Mouse (Mus musculus) erythroid progenitor cell, adult 5-6 weeks (primary cell): ENCODE results near the gene 5730596B20Rik. TPM values are rescaled to one million over a fixed set of nuclear protein-coding genes. Genes with fewer than 3 reads are reported as not detected.

Experiments
- ATAC-seq: replicated peaks from 2 replicates; pipeline ENCODE4 v1.8.0; 2016; ENCODE audit warnings: moderate number of reproducible peaks, mild to moderate bottlenecking, moderate TSS enrichment, inconsistent platforms; ENCODE audit not compliant: poor library complexity, low FRiP score, severe bottlenecking
- total RNA-seq, 2 experiments: library from RNA; stranded (forward) in 1 of 2; stranded (reverse) in 1 of 2; fragments of 150-400 nt in 1 of 2; fragments of 186-747, 209-891 nt in 1 of 2; gene quantifications; 2 replicates each; pipeline versions ENCODE4 v1.2.3 to v1.2.4; 2015 to 2017; ENCODE audit warnings: low replicate concordance in 2 of 2

5730596B20Rik gene
- total RNA-seq (2015; ENCODE audit: low replicate concordance) (not detected in 2 replicates), total RNA-seq (2017; ENCODE audit: low replicate concordance) (not detected in 2 replicates)

- no peak for ATAC-seq
These were observed at the start of gene 5730596B20Rik for GRCm38 (mm10) chr6:52177061-52177735. TSS of gene 5730596B20Rik (plus strand) at chr6:52177498.

- ATAC-seq: no peak
These were observed 39.3 kb upstream of the 5730596B20Rik start for GRCm38 (mm10) chr6:52137841-52138535.

DNA sequence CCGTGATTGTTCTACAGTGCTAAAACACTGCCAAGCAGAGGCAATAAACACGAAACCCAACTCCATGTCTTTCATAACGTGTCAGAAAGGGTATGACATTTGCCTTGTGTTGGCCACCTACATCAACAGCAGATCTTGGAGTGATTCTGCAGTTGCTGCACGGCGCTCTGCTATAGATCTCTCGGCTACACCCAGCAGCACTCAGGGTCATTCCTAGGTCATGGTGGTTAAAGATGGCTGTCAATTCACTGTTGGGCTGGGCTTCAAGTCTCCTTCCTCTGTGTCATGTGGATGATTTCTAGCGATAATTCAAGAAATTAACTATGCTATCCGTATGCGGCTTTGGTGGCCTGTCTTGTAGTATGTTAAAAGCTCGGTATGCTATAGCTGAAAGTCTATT, 38.7 kb upstream of the 5730596B20Rik start:
- no peak for ATAC-seq

GRCm38 (mm10) chr6:52139115-52139514, 38.2 kb upstream of the 5730596B20Rik start:
- no peak for ATAC-seq

- ATAC-seq: no peak
These were observed 26.8 kb upstream of the 5730596B20Rik start for GRCm38 (mm10) chr6:52150401-52150966.

- no peak for ATAC-seq
These were observed 25.7 kb upstream of the 5730596B20Rik start for GRCm38 (mm10) chr6:52151571-52151970.

DNA sequence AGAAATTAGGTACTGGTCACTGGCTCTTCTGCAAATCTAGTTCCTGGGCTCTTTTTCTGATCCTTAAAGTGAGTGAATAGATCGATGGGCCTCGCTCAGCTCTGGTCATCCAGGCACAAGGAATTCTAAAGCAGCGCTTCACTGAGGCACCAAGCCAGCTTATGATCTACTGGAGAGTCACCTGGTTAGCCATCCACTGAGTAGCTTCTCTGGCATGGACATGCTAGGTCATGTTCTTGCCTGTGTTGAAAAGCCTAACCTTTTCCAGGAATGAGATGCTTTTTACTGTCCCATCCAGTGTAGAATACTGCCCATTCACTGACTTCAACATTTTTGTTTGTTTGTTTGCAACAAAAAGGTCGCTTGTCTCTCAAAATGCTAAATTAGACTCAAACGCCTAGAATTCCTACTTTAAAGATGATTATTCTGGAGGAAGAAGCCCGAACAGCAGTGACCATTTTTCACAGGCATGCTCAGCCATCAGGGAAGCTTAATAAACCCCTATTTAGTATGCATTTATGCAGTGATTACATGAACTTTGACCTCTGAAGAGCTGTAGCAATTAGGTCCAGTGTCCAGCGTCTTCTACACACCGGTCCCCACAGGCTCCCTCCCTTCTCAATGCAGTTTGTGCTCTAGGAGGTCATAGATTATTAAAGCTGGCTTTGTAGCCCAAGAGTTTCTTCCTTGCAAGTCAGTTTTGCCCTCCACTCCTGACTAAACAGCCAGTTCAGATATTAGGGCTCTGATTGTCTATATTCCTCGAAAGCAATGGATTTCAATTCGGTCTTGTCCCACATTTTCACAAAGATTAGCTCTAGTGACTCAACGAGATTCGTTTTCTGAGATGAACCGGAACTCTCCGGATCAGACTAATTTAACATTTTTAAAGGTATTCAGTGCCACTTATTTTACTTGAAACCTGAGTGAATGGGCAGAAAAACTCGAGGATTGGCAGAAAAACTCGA, 24.8 kb upstream of the 5730596B20Rik start:
- ATAC-seq: no peak

DNA sequence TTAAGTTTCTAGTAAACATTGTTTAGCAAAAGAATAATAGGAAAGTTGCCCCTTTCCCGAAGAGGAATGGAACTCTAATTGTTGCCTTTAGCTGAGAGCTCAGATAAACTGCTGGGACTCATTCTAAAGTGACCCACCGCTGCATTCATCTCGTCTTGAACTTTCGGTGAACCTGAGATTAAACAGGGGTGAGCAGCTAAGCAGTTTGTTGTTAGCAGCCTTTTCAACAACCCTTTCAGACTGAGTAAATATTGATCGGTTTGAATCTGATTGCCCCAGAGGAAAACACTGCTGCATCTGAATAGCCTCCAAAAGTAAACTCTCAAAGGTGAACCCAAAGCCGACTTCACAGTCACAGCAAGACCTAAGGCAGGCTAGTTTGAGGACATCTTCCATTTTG, 24.0 kb upstream of the 5730596B20Rik start:
- ATAC-seq: no peak

DNA sequence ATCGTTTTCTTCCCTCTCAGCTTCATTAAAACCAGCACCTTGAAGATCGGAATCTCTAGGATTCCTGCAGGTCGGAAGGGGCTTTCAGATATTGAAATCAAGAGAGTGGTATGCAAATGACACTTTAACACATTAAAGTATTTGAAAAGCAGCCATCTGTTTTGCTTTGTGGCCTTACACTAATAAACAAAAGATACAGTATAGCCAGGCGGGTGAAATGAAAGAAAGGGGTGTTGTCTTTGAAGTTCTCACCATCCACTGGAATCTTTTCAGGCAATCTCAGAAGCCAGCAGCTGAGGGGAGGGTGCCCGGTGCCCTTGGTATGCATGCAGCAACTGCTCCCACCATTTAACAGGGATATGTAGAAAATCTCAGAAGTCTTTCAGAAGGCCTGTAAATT, 23.3 kb upstream of the 5730596B20Rik start:
- ATAC-seq: no peak

DNA sequence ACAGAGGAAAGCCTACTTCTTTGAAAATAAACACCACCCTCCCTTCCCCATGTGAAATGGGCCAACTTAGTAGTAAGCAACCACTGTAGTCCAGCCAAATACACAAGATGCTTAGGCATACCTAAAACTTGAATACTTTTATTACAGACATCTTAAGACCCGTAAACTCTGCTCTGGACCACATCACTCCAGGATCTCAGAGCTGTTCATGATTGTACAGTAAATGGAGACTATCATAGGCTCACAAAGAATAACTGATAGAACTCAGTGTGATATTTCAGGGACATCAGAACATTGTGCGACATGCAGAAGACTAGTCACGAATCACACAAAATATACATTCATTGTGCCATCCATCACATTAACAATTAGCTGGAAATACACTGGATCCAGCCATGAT, 21.8 kb upstream of the 5730596B20Rik start:
- ATAC-seq: no peak

DNA sequence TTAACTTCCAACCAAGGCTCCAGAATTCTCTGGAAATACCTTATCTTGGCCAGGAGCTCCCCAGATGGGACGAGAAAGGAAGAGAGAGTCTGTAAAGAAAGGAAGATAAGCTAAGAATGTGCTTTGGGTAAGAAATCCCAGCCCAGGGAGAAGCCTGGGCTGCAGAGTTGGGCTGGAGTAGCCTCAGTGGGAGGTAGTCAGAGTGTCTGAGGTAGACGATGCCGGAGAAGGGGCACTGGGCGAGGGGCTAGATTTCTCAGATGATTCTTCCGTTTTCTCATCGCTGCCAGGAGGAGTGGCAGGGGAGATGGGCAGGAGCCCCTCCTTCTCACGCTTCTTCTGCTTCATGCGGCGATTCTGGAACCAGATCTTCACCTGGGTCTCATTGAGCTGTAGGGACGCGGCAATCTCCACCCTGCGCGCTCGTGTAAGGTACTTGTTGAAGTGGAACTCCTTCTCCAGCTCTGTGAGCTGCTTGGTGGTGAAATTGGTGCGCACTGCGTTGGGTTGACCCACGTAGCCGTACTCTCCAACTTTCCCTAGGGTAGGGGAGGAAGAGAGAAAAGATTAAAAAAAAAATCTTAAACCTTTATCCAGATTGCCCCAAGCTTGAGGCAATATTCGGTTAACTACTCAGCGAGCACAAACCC, 20.6 kb upstream of the 5730596B20Rik start:
- no peak for ATAC-seq

DNA sequence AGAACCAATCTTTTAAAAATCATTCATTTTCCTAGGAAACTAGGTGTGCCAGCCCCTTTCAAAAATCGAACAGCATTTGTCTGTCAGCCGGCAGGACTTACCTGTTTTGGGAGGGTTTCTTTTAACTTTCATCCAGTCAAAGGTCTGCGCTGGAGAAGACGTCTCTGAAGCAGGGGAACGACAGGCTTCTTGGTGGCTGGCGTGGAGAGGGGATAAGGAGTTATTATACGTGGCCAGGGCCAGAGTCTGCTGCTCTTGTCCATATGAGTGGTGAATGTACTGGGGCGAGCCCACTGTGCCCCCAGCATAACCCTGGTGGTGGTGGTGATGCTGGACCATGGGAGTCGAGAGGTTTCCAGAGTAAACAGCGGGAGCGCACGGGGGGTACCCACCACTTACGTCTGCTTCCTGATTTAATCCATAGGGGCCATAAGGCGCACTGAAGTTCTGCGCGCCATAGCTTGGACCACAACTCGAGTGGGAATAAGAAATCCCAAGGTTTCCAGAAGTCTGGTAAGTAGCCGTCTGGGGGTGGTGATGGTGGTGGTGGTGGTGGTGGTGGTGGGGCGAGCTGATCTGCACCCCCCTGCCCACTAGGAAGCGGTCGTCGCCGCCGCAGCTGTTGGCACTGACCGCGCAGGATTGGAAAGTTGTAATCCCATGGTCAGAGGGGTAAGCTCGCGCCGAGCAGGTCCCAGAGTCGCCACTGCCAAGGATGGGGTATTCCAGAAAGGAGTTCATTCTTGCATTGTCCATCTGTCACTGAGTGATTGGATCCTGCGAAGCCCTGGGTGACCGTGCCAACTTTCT, 19.6 kb upstream of the 5730596B20Rik start:
- no peak for ATAC-seq

GRCm38 (mm10) chr6:52158276-52159051, 18.8 kb upstream of the 5730596B20Rik start, which contains the start of gene Hoxa1:
TSS of gene Hoxa1 (minus strand) at chr6:52158317.
- ATAC-seq: no peak

- no peak for ATAC-seq
These were observed 18.0 kb upstream of the 5730596B20Rik start for GRCm38 (mm10) chr6:52159164-52159761.

GRCm38 (mm10) chr6:52159979-52160378, 17.3 kb upstream of the 5730596B20Rik start:
- no peak for ATAC-seq

- no peak for ATAC-seq
These were observed 16.6 kb upstream of the 5730596B20Rik start for GRCm38 (mm10) chr6:52160511-52161335.
